Mouse (Mus musculus) hindbrain, postnatal 0 days (tissue): ENCODE data around the gene Itpr1. TPM values are rescaled to one million over a fixed set of nuclear protein-coding genes. Genes with fewer than 3 reads are reported as not detected.

Source experiments
- ATAC-seq: fragments of 200-750 bp; cut with Nextera tagmentation; 2 replicates; pipeline ENCODE4 v1.8.0; 2017; ENCODE audit warnings: mild to moderate bottlenecking, moderate TSS enrichment, moderate library complexity
- DNase-seq: peaks from one replicate; pipeline ENCODE4 v3.0.0-alpha.2; 2015; ENCODE audit warnings: low spot score
- H3K27ac ChIP-seq: fragments of 300-500 bp; sonication (generic); 2 replicates; pipeline ENCODE4 v1.5.1; 2014; ENCODE audit warnings: mild to moderate bottlenecking
- H3K27me3 ChIP-seq: fragments of 300-500 bp; sonication (generic); 2 replicates; pipeline ENCODE4 v1.6.1; 2014; ENCODE audit warnings: low read length, mixed read lengths; ENCODE audit not compliant: insufficient read depth
- H3K36me3 ChIP-seq: fragments of 300-500 bp; sonication (generic); 2 replicates; pipeline ENCODE4 v1.6.1; 2014; ENCODE audit warnings: low read length, mixed read lengths; ENCODE audit not compliant: insufficient read depth
- H3K4me1 ChIP-seq: fragments of 300-500 bp; sonication (generic); 2 replicates; pipeline ENCODE4 v1.6.1; 2014; ENCODE audit warnings: antibody characterized with exemption, low read length, mixed read lengths; ENCODE audit not compliant: insufficient read depth
- H3K4me2 ChIP-seq: fragments of 300-500 bp; sonication (generic); 2 replicates; pipeline ENCODE4 v1.6.1; 2014; ENCODE audit warnings: low read depth, mild to moderate bottlenecking, low read length, moderate library complexity, mixed read lengths
- H3K4me3 ChIP-seq: fragments of 300-500 bp; sonication (generic); 2 replicates; pipeline ENCODE4 v1.5.1; 2014; ENCODE audit warnings: low read length
- H3K9ac ChIP-seq: fragments of 300-500 bp; sonication (generic); replicated peaks from 2 replicates; pipeline ENCODE4 v1.6.1; 2014; ENCODE audit warnings: mild to moderate bottlenecking, low read length, moderate library complexity, mixed read lengths
- H3K9me3 ChIP-seq: fragments of 300-500 bp; sonication (generic); 2 replicates; pipeline ENCODE4 v1.6.1; 2016; ENCODE audit warnings: low read length, mixed read lengths
- CTCF ChIP-seq: IDR thresholded peaks from 2 replicates; pipeline ENCODE4 v1.5.1; 2016; ENCODE audit warnings: antibody characterized with exemption, control low read depth, low read depth
- WGBS: fragments of 180-500 bp; shearing (Covaris S2); extraction: QIAGEN DNeasy Blood & Tissue Kit; methylation state at CpG from one replicate; pipeline ENCODE4 v1.1.7; 2014; 5-methylcytosine and 5-hydroxymethylcytosine counted together
- polyA plus RNA-seq: library from polyadenylated mRNA; unstranded; fragments of >200 nt; fragmentation: Nextera tagmentation; extraction: Ambion mirVana; gene quantifications from 2 replicates; pipeline ENCODE4 v1.2.1, GENCODE M21; 2015
- total RNA-seq: library from RNA; depleted of rRNA; stranded (reverse); fragments of >200 nt; gene quantifications from 2 replicates; pipeline ENCODE4 v1.2.3, GENCODE M21; 2014

The Itpr1 gene
- total and polyA plus RNA-seq, 2 experiments from 2014 or later, result 7.2 to 47.1 TPM

- WGBS, result 94% methylated on average over 4 of the region's 4 CpGs
- H3K9me3 ChIP-seq, result no peaks in the 10 kb centered on the region
- no peak for ATAC-seq
Measured at GRCm38 (mm10) chr6:108224361-108224760, 11.5 kb downstream of the Itpr1 start.

GRCm38 (mm10) chr6:108225027-108225426 is 12.1 kb downstream of the Itpr1 start:
- Histone ChIP-seq H3K9ac (no peak overlapping the region), H3K27me3 (no peaks in the 10 kb centered on the region), H3K4me3 (no peak overlapping the region), H3K9me3 (no peaks in the 10 kb centered on the region), H3K4me2 (no peak overlapping the region), H3K27ac (no peak overlapping the region), H3K4me1 (no peaks in the 10 kb centered on the region), H3K36me3 (no peaks in the 10 kb centered on the region)
- DNase-seq, result no peak
- no peak for ATAC-seq
- no peak for TF ChIP-seq CTCF
- WGBS, result 95% methylated on average over 2 of the region's 2 CpGs

More at GRCm38 (mm10) chr6:108224361-108224760, 11.5 kb downstream of the Itpr1 start:
- no peak overlapping the region for H3K4me2 ChIP-seq
- H3K4me1 ChIP-seq, result no peaks in the 10 kb centered on the region
- no peak overlapping the region for H3K9ac ChIP-seq
- no peak for TF ChIP-seq CTCF
- no peak overlapping the region for H3K27ac ChIP-seq
- H3K36me3 ChIP-seq, result no peaks in the 10 kb centered on the region
- H3K27me3 ChIP-seq, result no peaks in the 10 kb centered on the region
- no peak overlapping the region for H3K4me3 ChIP-seq
- DNase-seq, result no peak

- Histone ChIP-seq H3K4me2 (no peak overlapping the region), H3K9me3 (no peaks in the 10 kb centered on the region), H3K27ac (no peak overlapping the region), H3K27me3 (no peaks in the 10 kb centered on the region), H3K4me1 (no peaks in the 10 kb centered on the region), H3K9ac (no peak overlapping the region), H3K4me3 (no peak overlapping the region), H3K36me3 (no peaks in the 10 kb centered on the region)
- WGBS, result 69% methylated on average over 7 of the region's 7 CpGs
- ATAC-seq (no peak), DNase-seq (no peak)
- no peak for TF ChIP-seq CTCF
Measured at GRCm38 (mm10) chr6:108226230-108226629, 13.3 kb downstream of the Itpr1 start.

- ATAC-seq (no peak), DNase-seq (no peak)
- H3K27ac ChIP-seq, result no peak overlapping the region
- no peak overlapping the region for H3K9ac ChIP-seq
- no peaks in the 10 kb centered on the region for H3K4me1 ChIP-seq
- H3K4me2 ChIP-seq, result no peak overlapping the region
- no peaks in the 10 kb centered on the region for H3K27me3 ChIP-seq
- no peak overlapping the region for H3K4me3 ChIP-seq
- no peak for TF ChIP-seq CTCF
- 93% methylated on average over 6 of the region's 6 CpGs for WGBS
- no peaks in the 10 kb centered on the region for H3K36me3 ChIP-seq
- H3K9me3 ChIP-seq, result no peaks in the 10 kb centered on the region
Measured at GRCm38 (mm10) chr6:108227461-108227860, 14.6 kb downstream of the Itpr1 start.

- Histone ChIP-seq H3K27ac (no peak overlapping the region), H3K4me3 (no peak overlapping the region), H3K36me3 (no peaks in the 10 kb centered on the region), H3K9ac (no peak overlapping the region), H3K27me3 (no peaks in the 10 kb centered on the region), H3K4me1 (no peaks in the 10 kb centered on the region), H3K9me3 (no peaks in the 10 kb centered on the region), H3K4me2 (no peak overlapping the region)
- no peak for TF ChIP-seq CTCF
- 76% methylated on average over 6 of the region's 6 CpGs for WGBS
- DNase-seq, result no peak
- ATAC-seq, result no peak
Measured at GRCm38 (mm10) chr6:108228048-108228447, 15.2 kb downstream of the Itpr1 start.

GRCm38 (mm10) chr6:108228601-108229000 is 15.7 kb downstream of the Itpr1 start:
- no peak for TF ChIP-seq CTCF
- H3K4me3 ChIP-seq, result no peak overlapping the region
- H3K36me3 ChIP-seq, result no peaks in the 10 kb centered on the region
- no peaks in the 10 kb centered on the region for H3K27me3 ChIP-seq
- no peak overlapping the region for H3K9ac ChIP-seq
- ATAC-seq (no peak), DNase-seq (no peak)
- H3K27ac ChIP-seq, result no peak overlapping the region
- H3K4me1 ChIP-seq, result no peaks in the 10 kb centered on the region
- H3K9me3 ChIP-seq, result no peaks in the 10 kb centered on the region
- whole genome bisulfite sequencing, result 19% methylated on average over 2 of the region's 2 CpGs
- no peak overlapping the region for H3K4me2 ChIP-seq

- H3K4me3 ChIP-seq, result no peak overlapping the region
- H3K36me3 ChIP-seq, result no peaks in the 10 kb centered on the region
- no peaks in the 10 kb centered on the region for H3K9me3 ChIP-seq
- TF ChIP-seq CTCF, result no peak
- H3K4me2 ChIP-seq, result no peak overlapping the region
- DNase-seq, result no peak
- 82% methylated on average over 3 of the region's 3 CpGs for WGBS
- H3K4me1 ChIP-seq, result no peaks in the 10 kb centered on the region
- ATAC-seq, result no peak
- H3K27ac ChIP-seq, result no peak overlapping the region
- H3K9ac ChIP-seq, result no peak overlapping the region
- H3K27me3 ChIP-seq, result no peaks in the 10 kb centered on the region
Measured at GRCm38 (mm10) chr6:108230608-108231007, 17.7 kb downstream of the Itpr1 start.
